Comparison of ENCODE assay signal across 40 mouse cellular contexts in genomic region chr17:19031441-19031840, GRCm38 (mm10). TPM values are rescaled to one million over a fixed set of nuclear protein-coding genes. Genes with fewer than 3 reads are reported as not detected.
"Had no signal": no experiment of that assay in that cellular context is flagged by ENCODE, and none has a peak within 500 bp of the region (broad histone marks: within the 10 kb centered on the region; RNA-seq: fewer than 3 reads in every experiment).

No protein-coding gene starts in this region.

RNA-seq across cellular contexts. Expression of gene Vmn2r98, which starts 21.8 kb away (rescaled TPM):
- total RNA-seq: left cerebral cortex, postnatal 14 days; left cerebral cortex, postnatal 25 days; left cerebral cortex, postnatal 36 days; left cerebral cortex, postnatal 4 days; liver, adult 2 months; megakaryocyte progenitor cell, adult 5-6 weeks; megakaryocyte, adult 5-6 weeks; megakaryocyte-erythroid progenitor cell, adult 5-6 weeks; midbrain, postnatal 0 days; monocyte, adult 5-6 weeks had no signal
- polyA plus RNA-seq: limb, embryonic 10.5 days; limb, embryonic 11.5 days; limb, embryonic 12.5 days; limb, embryonic 13.5 days; limb, embryonic 14.5 days; limb, embryonic 15.5 days; liver, adult 2 months; liver, embryonic 11.5 days; liver, embryonic 12.5 days; liver, embryonic 13.5 days; liver, embryonic 14.5 days; liver, embryonic 15.5 days; liver, embryonic 16.5 days; liver, postnatal 0 days; lung, adult 2 months; lung, embryonic 14.5 days; lung, embryonic 15.5 days; lung, embryonic 16.5 days; lung, postnatal 0 days; macrophage; midbrain, embryonic 10.5 days; midbrain, embryonic 11.5 days; midbrain, embryonic 12.5 days; midbrain, embryonic 13.5 days; midbrain, embryonic 14.5 days; midbrain, embryonic 15.5 days; midbrain, embryonic 16.5 days; midbrain, postnatal 0 days; myocyte; neural tube, embryonic 11.5 days; neural tube, embryonic 12.5 days; neural tube, embryonic 13.5 days had no signal
